In genomic region chr13:54425269-54425668, GRCm38 (mm10) we compare ENCODE assay signal across 8 mouse cellular contexts. TPM values are rescaled to one million over a fixed set of nuclear protein-coding genes. Genes with fewer than 3 reads are reported as not detected.
A peak's percentile ranks its signal among the peaks of the same experiment; 100 is the strongest.
DNase-seq lines count a peak whose midpoint lies in the region; ATAC-seq lines count a peak whose summit lies in the region.

No protein-coding gene starts in this region.

- peak overlapping the region; percentile 74 for H3K27ac ChIP-seq in embryonic facial prominence, embryonic 15.5 days (replicated peaks)
- peak overlapping the region; percentile 94 for H3K27ac ChIP-seq in stomach, embryonic 15.5 days

- no peak overlapping the region for H3K4me3 ChIP-seq in embryonic facial prominence, embryonic 15.5 days (replicated peaks)
- H3K4me3 ChIP-seq in stomach, embryonic 15.5 days (replicated peaks), result no peak overlapping the region

- no peaks in the 10 kb centered on the region for H3K27me3 ChIP-seq in embryonic facial prominence, embryonic 15.5 days
- no peaks in the 10 kb centered on the region for H3K27me3 ChIP-seq in stomach, embryonic 15.5 days (replicated peaks)

- H3K4me2 ChIP-seq in embryonic facial prominence, embryonic 15.5 days (replicated peaks), result no peak overlapping the region
- no peak overlapping the region; the same call in 1 of the 2 replicates for H3K4me2 ChIP-seq in stomach, embryonic 15.5 days

- WGBS in embryonic facial prominence, embryonic 15.5 days, result 30% methylated on average over 2 of the region's 2 CpGs
- 17% methylated on average over 2 of the region's 2 CpGs for WGBS in stomach, embryonic 15.5 days

- H3K9me3 ChIP-seq in embryonic facial prominence, embryonic 15.5 days (replicated peaks), result no peaks in the 10 kb centered on the region
- H3K9me3 ChIP-seq in stomach, embryonic 15.5 days, result no peaks in the 10 kb centered on the region

- H3K36me3 ChIP-seq in embryonic facial prominence, embryonic 15.5 days, result no peaks in the 10 kb centered on the region
- H3K36me3 ChIP-seq in stomach, embryonic 15.5 days, result no peaks in the 10 kb centered on the region

- no peak overlapping the region for H3K9ac ChIP-seq in embryonic facial prominence, embryonic 15.5 days
- H3K9ac ChIP-seq in stomach, embryonic 15.5 days, result no peak overlapping the region

- peak; percentile 53 for DNase-seq in MN1 (ENCODE audit: low spot score)
- peak; percentile 82 for DNase-seq in kidney, postnatal 14 days
- peak; percentile 36 to 79 for DNase-seq in lung, postnatal 4 days
- DNase-seq in left cerebral cortex, adult 11 months (ENCODE audit: low spot score), result no peak
- DNase-seq in frontal cortex, adult 2 months (ENCODE audit: extremely low spot score in 1 of 2, low spot score in 1 of 2), result no peak

- H3K4me1 ChIP-seq in embryonic facial prominence, embryonic 15.5 days, result peaks cover 7% of the 10 kb centered on the region
- H3K4me1 ChIP-seq in stomach, embryonic 15.5 days, result peaks cover 3% of the 10 kb centered on the region; the same call in 1 of the 2 replicates

- peak; percentile 63 for ATAC-seq in embryonic facial prominence, embryonic 15.5 days (ENCODE audit: insufficient number of reproducible peaks, low FRiP score, low TSS enrichment, low read depth)
- ATAC-seq in stomach, embryonic 15.5 days (ENCODE audit: insufficient read depth, low FRiP score, low read depth), result peak; percentile 97
- no peak for ATAC-seq in CD4-positive, CD25-positive, alpha-beta regulatory T cell, adult 4 months

RNA-seq across cellular contexts. Expression of gene Thoc3, which starts 43.4 kb away (rescaled TPM):
- 99.8 and 112 TPM in 2 replicates for polyA plus RNA-seq in embryonic facial prominence, embryonic 15.5 days (2015; fragmentation: Nextera tagmentation; extraction: Ambion mirVana)
- 104 and 109 TPM in 2 replicates for polyA plus RNA-seq in stomach, embryonic 15.5 days (2015; fragmentation: Nextera tagmentation; extraction: Ambion mirVana)
- 10 to 100 TPM; 23.8 to 34.9 TPM for polyA plus RNA-seq in CD4-positive, CD25-positive, alpha-beta regulatory T cell, adult 4 months (2017; shearing (Covaris generic))
- polyA plus RNA-seq in frontal cortex, adult 2 months (2012; rRNA removed), result 24.4 and 25.0 TPM in 2 replicates

RNA-seq across cellular contexts. Expression of gene Cplx2, which starts 54.1 kb away (rescaled TPM):
- 7.7 and 8.2 TPM in 2 replicates for polyA plus RNA-seq in embryonic facial prominence, embryonic 15.5 days (2015; fragmentation: Nextera tagmentation; extraction: Ambion mirVana)
- 3.9 and 4.0 TPM in 2 replicates for polyA plus RNA-seq in stomach, embryonic 15.5 days (2015; fragmentation: Nextera tagmentation; extraction: Ambion mirVana)
- not detected for polyA plus RNA-seq in CD4-positive, CD25-positive, alpha-beta regulatory T cell, adult 4 months (2017; shearing (Covaris generic))
- 389 and 416 TPM in 2 replicates for polyA plus RNA-seq in frontal cortex, adult 2 months (2012; rRNA removed)

Comparison
In these comparisons a context has a peak if more than half of its experiments do, and no peak if none do; other contexts are left out.
1. DNase-seq: peak in MN1 (single experiment), kidney, postnatal 14 days (single experiment) and lung, postnatal 4 days (2 of 2); none in left cerebral cortex, adult 11 months (single experiment) and frontal cortex, adult 2 months (0 of 2).
2. RNA of gene Cplx2, which starts 54.1 kb away (polyA plus RNA-seq): 389 to 416 TPM in frontal cortex, adult 2 months; 7.7 to 8.2 TPM in embryonic facial prominence, embryonic 15.5 days, 3.9 to 4.0 TPM in stomach, embryonic 15.5 days and not detected in CD4-positive, CD25-positive, alpha-beta regulatory T cell, adult 4 months; every median in the first group is over 10 times any median in the second.